12 mouse cellular contexts compared by ENCODE assay signal in genomic region chr5:75215678-75216256, GRCm38 (mm10).
"Had no signal": no experiment of that assay in that cellular context is flagged by ENCODE, and none has a peak within 500 bp of the region (broad histone marks: within the 10 kb centered on the region; RNA-seq: fewer than 3 reads in every experiment).

No protein-coding gene starts in this region.

- H3K9me3 ChIP-seq: liver, embryonic 13.5 days had no signal

- H3K27ac ChIP-seq: kidney, postnatal 0 days; layer of hippocampus, adult 2 months; left cerebral cortex, adult 2 months; liver, embryonic 13.5 days had no signal

- H3K4me3 ChIP-seq: layer of hippocampus, adult 2 months; left cerebral cortex, adult 2 months; liver, embryonic 13.5 days had no signal

- DNase-seq: kidney, adult 2 months; kidney, postnatal 25 days; layer of hippocampus, postnatal 36 days; liver, embryonic 13.5 days; lung, adult 2 months; lung, postnatal 14 days; lung, postnatal 4 days; thymus, adult 18-20 months; thymus, postnatal 36 days had no signal

- H3K4me2 ChIP-seq: liver, embryonic 13.5 days had no signal

- H3K36me3 ChIP-seq: liver, embryonic 13.5 days had no signal

- H3K27me3 ChIP-seq: liver, embryonic 13.5 days had no signal

- H3K4me1 ChIP-seq: liver, embryonic 13.5 days had no signal

- H3K9ac ChIP-seq: liver, embryonic 13.5 days had no signal
